Mouse (Mus musculus) heart, adult 18-20 months (tissue): ENCODE measurements around the gene Dclk2. TPM values are rescaled to one million over a fixed set of nuclear protein-coding genes. Genes with fewer than 3 reads are reported as not detected.

ENCODE experiments used
- DNase-seq, 2 experiments: peaks; one replicate each; pipeline ENCODE4 v3.0.0; 2021 to 2022; ENCODE audit warnings: mixed read lengths in 1 of 2
- total RNA-seq, 2 experiments: library from RNA; stranded (reverse); gene quantifications; 2 replicates each; pipeline ENCODE4 v1.2.3; 2021

The Dclk2 gene
- total RNA-seq, 2 experiments from 2014 or later = 0.99 to 1.3 TPM

DNA sequence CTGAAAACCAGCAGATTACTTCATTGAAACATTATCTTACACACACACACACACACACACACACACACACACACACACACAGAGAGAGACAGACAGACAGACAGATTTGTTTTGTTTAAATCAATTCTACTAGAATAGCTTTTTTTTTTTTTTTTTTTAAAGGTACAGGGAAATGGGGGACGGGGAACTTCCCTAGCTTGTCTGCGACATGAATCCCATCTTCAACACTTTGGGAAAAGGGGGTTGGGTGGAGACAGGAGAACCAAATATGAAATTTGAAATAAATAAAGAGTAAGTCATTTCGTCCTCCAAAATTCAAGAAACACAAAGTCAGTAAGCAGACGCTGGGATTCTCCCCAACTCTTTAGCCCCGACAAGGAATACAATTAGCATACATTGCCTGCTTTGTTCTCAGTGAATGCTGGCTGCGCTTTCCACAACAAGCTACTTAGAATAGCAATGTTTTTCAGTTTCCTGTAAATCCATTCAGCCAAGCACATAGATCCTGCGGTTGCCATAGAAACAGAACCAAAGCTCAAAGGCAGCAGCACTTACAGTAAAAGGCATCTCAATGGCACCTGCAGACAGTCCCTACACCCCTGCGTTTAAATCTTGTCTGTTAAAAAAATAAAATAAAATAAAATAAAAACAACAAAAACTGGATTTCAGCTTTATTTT is 75.7 kb downstream of the Dclk2 start:
- DNase-seq = no peak

DNA sequence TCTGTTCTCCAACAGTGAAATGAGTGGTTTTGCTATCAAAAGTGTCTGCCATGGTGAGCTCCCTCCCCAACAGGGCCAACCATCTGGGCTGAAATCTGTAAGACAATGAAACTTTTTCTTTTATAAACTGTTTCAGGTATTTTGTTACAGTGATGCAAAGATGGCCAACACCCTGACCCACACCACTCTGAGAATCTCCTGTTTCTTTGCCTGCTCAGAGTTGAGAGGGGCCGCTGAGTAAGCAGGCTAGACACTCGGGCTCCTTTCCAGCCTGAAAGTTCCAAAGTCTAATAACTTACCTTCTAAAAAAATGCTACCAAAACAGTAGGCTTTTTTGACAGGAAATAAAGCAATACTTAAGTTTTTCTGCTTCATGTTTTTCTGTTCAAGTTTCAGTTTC is 78.2 kb downstream of the Dclk2 start:
- DNase-seq = no peak

- no peak for DNase-seq
Measured at GRCm38 (mm10) chr3:86839606-86840005, 81.0 kb downstream of the Dclk2 start.

DNA sequence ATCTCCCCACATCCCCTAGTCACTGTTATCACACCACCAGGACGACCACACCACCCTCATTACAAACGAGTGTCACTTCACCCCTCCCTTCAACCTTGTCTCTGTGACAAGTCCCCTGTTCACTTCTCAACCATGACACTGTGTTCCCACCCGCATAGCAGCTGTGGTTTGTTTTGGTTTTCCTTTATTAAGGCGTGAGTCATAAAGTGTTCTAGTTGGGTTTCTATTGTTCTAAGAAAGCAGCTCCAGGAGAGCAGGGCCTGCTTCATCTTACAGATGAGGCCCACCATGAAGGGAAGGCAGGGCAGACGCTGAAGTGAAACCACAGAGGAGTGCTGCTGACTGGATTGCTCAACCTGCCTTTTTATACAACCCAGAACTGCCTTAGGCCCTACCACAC is 83.3 kb downstream of the Dclk2 start:
- DNase-seq = no peak

DNA sequence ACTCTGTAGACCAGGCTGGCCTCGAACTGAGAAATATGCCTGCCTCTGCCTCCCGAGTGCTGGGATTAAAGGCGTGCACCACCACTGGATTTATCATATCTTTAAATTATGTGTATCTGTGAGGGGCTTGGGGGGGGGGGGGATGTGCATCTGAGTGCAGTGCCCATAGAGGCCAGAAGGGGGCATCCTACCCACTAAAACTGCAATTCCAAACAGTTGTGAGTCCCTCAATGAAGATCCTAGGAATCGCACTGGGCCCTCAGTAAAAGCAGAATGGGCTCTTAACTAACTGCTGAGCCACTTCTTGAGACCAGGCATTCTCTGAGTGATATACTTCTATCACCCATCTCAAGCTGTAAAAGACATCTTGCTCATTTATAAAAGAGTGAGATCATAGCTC is 85.5 kb downstream of the Dclk2 start:
- no peak for DNase-seq

DNA sequence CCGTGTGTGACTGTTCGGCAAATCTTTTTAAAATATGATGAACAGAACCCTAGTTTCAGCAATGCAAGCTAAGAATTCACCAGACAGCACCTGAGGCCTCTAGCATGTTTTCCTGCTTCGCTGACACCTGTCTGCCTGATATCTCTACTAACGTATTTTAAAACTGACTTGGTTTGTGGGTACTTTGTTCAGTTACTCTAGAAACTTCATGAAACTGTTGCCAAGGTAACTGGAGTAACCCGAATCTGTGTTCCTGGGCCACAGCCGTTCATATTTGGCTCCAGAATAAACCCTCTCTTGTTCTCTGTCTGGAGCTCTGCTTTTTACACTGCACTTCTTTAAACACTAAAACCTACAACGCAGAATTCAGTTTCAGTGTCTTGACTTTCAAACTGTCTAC is 86.3 kb downstream of the Dclk2 start:
- no peak for DNase-seq

GRCm38 (mm10) chr3:86832591-86833267 is 87.9 kb downstream of the Dclk2 start:
- no peak for DNase-seq

DNA sequence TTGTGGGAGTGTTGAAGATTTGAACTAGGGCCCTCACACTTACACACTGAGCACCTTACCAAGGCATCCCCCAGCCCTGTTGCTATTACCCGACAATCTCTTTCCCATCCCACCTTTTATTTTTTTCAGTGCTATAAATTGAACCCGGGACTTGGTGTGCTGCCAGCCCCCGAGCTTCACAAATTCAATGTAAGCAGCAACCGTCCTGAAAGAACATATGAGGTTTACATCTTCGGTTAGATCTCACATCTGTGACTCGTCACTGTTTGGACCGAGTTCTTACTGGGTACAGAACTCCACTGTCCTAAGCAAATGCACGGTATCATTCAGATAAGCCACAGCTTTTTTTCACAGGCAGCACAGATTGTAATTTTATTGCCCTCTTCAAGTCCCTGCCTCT is 88.5 kb downstream of the Dclk2 start:
- DNase-seq = no peak

GRCm38 (mm10) chr3:86827506-86827905 is 93.1 kb downstream of the Dclk2 start:
- no peak for DNase-seq

DNA sequence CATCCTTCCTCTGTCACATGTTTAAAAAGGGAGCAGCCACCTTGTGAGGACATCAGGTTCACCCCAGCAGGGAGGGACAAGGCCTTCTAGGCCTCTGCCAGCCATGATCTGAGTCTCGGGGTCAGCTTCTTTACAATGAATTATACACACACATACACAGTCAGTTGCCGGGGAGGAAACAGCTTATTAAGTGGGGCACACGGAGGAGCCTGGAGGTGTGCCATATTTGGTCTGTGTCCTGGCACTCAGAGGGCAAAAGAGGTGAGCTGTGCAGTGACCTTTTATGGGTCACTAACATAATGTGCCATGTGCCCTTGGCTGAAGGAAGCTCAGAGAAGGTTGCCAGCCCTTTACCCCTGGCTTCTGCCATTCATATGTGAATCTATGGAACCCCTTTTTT is 99.3 kb downstream of the Dclk2 start:
- DNase-seq = no peak

GRCm38 (mm10) chr3:86820344-86820743 is 100.3 kb downstream of the Dclk2 start:
- DNase-seq = no peak

DNA sequence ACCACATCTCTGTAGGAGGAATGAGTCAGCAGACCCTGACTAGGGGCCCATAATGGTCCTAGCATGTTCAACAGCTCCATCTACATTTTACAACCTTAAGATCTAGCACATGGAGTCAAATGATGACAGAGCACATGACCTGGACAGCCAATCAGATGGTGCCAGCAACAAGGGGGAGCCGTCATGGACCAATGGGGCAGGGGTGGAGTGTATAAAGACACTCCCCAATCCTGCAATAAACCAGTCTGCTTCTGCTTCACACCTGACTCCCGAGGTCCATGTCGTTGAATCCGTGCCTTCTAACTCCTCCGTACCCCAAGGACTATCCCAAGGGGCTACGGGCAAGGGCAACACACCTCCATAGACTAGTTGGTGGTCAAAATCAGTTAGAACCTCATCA is 101.3 kb downstream of the Dclk2 start:
- no peak for DNase-seq

- DNase-seq = no peak
Measured at GRCm38 (mm10) chr3:86818001-86818585, 102.6 kb downstream of the Dclk2 start.

GRCm38 (mm10) chr3:86812689-86813088 is 108.0 kb downstream of the Dclk2 start:
- peak; percentile 88 for DNase-seq

DNA sequence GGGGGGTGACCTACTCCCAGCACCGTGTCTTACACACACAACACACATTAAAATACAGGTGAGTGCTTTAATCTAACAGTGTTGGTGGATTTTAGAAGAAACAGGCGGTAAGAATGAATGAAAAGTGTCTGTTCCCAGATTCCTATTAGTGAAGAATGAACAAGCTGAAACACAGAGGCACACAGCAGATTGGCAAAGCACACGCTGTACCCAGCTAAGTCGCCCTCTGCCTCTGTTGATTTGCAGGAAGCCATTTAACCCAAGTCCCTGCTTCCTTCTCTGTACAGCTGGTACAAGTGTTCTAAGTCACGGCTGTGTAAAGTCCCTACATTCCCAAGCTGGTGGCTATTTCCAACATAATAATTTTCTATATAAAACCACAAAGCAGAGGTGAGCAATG is 109.7 kb downstream of the Dclk2 start:
- DNase-seq = no peak

DNA sequence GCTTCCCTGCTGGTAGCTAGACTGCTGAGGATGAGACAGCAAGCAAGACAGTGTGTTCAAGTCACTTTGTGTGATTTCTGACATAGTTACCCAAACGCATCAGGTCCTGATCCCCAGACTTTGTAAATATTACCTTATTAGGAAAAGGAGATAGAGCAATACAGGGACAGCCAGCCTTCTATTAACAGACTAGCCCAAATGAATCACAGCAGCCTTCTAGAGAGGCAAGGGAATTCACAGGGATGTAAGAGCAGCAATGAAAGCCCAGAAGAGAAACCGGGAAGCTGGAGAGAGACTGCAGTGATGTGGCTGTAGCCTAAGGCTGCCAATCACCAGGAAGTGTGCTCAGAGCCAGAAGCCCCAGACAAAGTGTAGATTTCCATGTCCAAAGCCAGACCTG is 111.0 kb downstream of the Dclk2 start:
- no peak for DNase-seq

GRCm38 (mm10) chr3:86809199-86809598 is 111.5 kb downstream of the Dclk2 start:
- no peak for DNase-seq

DNA sequence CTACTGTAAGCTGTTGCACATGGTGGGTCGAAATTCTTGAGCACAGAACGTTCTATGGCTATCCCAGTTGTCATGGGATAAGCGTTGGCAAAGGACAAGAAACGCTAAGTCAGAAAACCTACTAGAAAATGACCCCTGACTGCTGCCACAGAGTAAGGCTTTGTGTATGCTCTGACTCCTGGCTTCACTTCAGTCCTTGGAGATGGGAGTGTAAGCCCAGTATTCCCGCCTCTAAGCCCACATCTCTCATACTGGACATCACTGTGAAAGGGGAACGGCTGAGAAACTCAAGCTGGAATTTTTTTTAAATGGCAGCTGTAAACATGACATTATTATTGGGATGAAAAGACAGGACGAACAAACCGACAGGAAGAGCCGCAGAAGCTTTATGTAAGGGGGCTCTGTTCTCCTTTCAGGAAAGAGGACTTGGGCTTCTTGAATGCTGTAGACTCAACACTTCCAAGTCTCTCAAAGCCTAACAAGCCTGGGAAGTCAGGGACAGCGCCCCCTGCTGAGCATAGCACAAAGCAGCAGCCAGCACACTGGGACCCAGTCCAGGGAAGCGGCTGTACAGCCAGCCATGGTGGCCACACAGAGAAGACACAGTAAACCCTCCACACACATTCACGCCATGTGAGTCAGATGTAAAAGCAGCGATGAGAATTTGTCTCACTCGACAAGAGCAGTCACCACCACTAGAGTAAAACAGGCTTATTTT is 112.7 kb downstream of the Dclk2 start:
- DNase-seq = no peak

- no peak for DNase-seq
Measured at GRCm38 (mm10) chr3:86806834-86807233, 113.8 kb downstream of the Dclk2 start.

DNA sequence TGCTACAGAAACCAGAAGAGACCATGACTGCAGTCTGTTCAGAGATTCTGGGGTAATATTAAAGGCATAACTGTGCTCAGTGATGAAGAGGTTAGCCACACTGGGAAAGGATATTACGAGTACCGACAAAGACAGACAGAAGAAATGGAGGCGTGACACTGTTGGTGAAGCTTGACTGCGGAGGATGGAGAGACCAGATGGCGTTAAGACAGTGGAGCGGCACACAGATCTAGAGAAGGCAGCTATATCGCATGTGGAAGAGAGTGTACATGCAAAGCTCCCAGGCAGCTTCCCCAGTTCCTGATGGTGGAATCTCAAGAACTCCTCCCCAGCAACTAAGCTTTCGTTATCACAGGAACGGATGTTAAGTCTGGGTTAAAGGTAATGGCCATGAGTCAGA is 116.4 kb downstream of the Dclk2 start:
- DNase-seq = no peak

- DNase-seq = no peak
Measured at GRCm38 (mm10) chr3:86802825-86803224, 117.8 kb downstream of the Dclk2 start.

DNA sequence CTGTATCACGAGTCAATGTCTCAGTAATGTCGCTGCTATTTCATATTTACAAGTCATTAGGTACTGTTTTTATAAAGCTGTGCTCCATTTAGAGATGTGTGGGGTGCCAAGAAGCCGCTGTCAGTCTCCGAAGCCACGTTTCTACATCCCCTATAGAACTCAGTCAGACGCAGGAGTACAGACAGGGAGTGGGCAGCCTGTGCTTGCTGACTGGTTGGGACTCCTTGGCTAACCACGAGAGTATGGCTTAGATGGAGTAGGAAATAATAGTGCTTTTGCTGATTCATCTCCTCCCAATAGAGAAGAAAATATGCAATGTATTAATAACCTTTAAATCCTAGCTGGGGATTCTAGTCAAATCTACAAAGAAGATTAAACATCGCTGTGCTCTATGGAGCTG is 119.8 kb downstream of the Dclk2 start:
- DNase-seq = no peak

DNA sequence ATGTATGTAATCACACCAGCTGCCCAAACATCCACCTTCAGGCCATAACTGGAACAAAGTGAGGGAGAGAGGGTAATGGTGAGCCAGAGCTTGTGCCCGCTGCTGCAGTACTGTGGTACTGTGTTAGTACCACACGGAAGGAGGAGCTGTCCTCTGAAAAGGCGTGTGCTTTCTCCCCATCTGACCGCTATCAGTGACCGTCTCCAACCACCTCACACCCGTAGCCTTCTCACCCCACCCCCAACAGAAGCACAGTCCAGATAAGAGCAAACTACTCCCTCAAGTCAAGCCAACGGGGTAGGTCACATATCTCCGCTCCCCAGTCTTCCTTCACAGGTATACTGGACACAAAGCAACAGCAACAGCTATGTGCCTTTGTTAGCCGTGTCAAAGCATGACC is 121.6 kb downstream of the Dclk2 start:
- DNase-seq = no peak
